Mouse (Mus musculus): Measurements from ENCODE around the gene Rps6ka2.

DNA sequence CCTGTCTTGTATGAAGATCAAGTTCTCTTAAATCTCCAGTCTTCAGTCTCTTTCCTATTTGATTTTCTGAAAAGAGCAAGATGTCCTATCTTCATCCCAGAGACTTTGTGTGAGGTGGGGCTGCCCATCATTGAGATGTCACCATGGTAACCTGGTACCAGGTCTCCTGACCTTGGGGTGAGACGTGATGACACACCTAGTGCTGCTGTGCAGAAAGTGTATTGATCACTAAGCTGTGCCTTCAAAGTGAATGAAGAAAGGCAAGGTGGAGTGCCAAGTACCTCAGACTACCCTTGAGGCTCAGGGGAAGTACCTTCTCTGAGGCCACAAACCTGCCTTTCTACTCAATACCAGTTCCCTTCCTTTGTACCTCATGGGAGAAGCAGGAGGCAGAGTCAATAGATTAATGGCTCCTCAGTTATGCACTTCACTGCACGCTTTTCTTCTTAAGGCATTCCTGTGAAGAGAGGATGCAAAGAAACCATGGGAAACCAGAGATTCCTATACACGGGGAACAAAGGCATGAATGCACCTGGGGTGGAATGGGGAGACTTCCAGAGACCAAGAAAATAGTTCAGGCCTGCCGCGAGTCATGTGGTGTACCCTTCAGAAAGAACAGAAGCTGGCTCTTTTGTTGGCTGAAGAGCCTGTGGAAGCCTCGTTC, 77.1 kb downstream of the Rps6ka2 start:
- TF ChIP-seq POLR2A (IDR thresholded peaks at IDR 0.05; ENCODE audit: control insufficient read depth, low read depth, low read length) (no peak), CTCF (IDR thresholded peaks at IDR 0.05; ENCODE audit: control insufficient read depth, insufficient read depth, insufficient replicate concordance, low read depth, low read length) (no peak)

All from testis, adult 2 months (tissue).